Mouse (Mus musculus) ES-Bruce4 (cell line): Measurements from ENCODE around the gene Trim54. TPM values are rescaled to one million over a fixed set of nuclear protein-coding genes. Genes with fewer than 3 reads are reported as not detected.
A peak's percentile ranks its signal among the peaks of the same experiment; 100 is the strongest.

ENCODE experiments used
- H3K27ac ChIP-seq: 2 replicates; pipeline ENCODE4 v1.5.1; 2012; ENCODE audit warnings: low read length, inconsistent platforms; ENCODE audit not compliant: insufficient read depth
- H3K27me3 ChIP-seq: 2 replicates; pipeline ENCODE4 v1.6.1; 2012; ENCODE audit warnings: mild to moderate bottlenecking, low read length, inconsistent platforms; ENCODE audit not compliant: control insufficient read depth, poor library complexity, insufficient read depth, severe bottlenecking
- H3K36me3 ChIP-seq: 2 replicates; pipeline ENCODE4 v1.6.1; 2012; ENCODE audit warnings: inconsistent platforms, mild to moderate bottlenecking, low read length, moderate library complexity; ENCODE audit not compliant: control insufficient read depth, poor library complexity, insufficient read depth, severe bottlenecking
- H3K4me1 ChIP-seq: one replicate; pipeline ENCODE4 v1.8.1; 2011; ENCODE audit warnings: low read length; ENCODE audit not compliant: control insufficient read depth, insufficient read depth
- H3K4me3 ChIP-seq: 2 replicates; pipeline ENCODE4 v1.5.1; 2011; ENCODE audit warnings: low read depth, mild to moderate bottlenecking, low read length
- H3K9ac ChIP-seq: 2 replicates; pipeline ENCODE4 v1.6.1; 2012; ENCODE audit warnings: low read depth, mild to moderate bottlenecking, inconsistent platforms; ENCODE audit not compliant: poor library complexity, severe bottlenecking
- H3K9me3 ChIP-seq: replicated peaks from 2 replicates; pipeline ENCODE4 v1.6.1; 2012; ENCODE audit warnings: mild to moderate bottlenecking, low read length, inconsistent platforms; ENCODE audit not compliant: control insufficient read depth, poor library complexity, insufficient read depth, severe bottlenecking
- CTCF ChIP-seq: IDR thresholded peaks from one replicate; pipeline ENCODE4 v1.8.1; 2011; ENCODE audit warnings: low read depth, low read length
- EP300 ChIP-seq: IDR thresholded peaks from 2 replicates; pipeline ENCODE4 v1.6.1; 2011; ENCODE audit warnings: low read depth, low read length; ENCODE audit not compliant: insufficient read depth
- POLR2A ChIP-seq: IDR thresholded peaks from one replicate; pipeline ENCODE4 v1.8.1; 2011; ENCODE audit warnings: low read length; ENCODE audit not compliant: insufficient read depth
- polyA plus RNA-seq: library from polyadenylated mRNA; stranded (reverse); fragments of >200 nt; gene quantifications from 2 replicates; pipeline ENCODE4 v1.2.4, GENCODE M21; 2011; ENCODE audit warnings: low read depth; ENCODE audit not compliant: missing spikeins, insufficient read depth, insufficient read length

Gene Trim54
- polyA plus RNA-seq, 1 experiment, result 5.1 TPM

DNA sequence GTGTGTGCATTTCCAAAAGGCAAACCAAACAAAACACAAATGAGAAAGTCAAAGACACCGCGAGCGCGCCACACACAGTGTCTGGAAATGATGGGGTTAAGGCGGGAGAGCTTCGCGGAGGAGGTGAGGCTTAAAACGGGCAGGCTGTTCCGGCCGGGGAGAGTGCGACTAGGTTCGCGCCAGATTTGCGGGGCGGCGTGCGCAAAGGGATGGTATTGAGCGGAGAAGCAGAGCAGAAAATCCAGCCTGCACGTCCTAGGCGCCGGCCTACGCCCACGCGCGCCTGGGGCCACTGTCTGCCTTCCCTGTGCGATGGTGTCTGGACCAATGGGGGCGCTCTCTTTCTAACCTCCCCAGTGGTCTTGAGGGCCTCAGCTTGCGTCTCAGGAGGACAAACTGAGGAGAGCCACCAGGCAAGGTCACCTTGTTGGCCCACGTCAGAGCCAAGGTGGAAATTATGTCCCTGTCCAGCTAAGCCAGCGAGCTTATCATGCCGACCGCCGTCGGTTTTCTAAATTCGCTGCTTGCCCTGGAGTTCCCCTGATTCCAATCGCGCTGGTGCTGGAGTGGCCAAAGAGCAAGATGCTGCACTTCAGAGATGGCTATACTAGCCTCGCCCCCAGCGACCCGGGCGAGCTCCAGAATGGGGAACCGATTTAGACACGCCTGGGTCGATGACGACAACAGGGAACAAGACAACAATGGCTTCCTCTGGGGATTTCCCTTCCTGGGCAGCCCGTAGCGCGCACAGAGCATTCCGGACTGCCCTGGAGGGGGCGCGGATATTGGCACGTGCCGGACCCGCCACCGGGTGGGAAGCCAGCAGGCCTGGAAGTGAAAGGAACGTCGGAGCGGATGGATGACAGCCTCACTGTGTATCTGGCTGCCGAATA lies 21.5 kb upstream of the Trim54 start:
- H3K9ac ChIP-seq, result peak overlapping the region; percentile 2; the same call in 1 of the 2 replicates
- TF ChIP-seq EP300 (no peak), POLR2A (no peak), CTCF (no peak)
- no peak overlapping the region for H3K27ac ChIP-seq
- peak overlapping the region; percentile 26 for H3K4me3 ChIP-seq
- no peaks in the 10 kb centered on the region for H3K9me3 ChIP-seq
- no peaks in the 10 kb centered on the region for H3K4me1 ChIP-seq
- peaks cover 10% of the 10 kb centered on the region for H3K27me3 ChIP-seq
- H3K36me3 ChIP-seq, result no peaks in the 10 kb centered on the region

DNA sequence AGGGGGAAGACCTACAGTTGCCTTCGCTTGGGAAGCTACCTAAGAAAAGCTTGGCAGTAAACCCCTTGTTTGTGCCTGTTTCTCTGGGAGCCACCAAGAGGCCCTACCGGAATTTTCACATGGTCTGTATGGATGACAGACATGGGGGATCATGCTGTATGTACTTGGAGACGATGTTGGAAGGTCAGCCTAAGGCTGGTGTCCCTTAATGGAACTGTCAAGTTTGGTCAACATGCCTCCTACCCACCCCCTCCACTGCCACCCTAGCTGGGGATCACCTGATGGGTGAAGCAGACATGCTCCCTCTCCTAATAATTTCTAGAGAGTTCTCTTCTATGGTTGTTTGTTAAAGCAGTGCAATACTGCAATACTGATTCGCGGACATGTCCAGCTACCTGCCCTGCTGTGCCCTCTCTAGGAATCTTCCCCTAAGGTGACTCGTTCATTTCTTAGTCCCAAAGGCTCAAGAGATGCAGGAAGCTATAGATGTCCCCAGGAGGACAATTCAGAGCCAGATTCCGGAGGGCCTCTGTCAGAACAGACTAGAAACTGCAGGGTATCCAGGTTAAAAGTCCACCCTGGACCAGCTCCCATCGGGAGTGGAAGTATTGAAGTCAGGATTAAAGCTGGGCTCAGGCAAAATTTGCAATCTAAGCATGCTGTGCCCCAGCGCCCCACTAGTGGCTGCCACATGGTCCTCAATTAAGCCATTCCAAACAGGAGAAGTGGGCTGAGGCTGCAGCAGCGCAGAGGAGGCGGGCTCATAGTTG lies 20.6 kb upstream of the Trim54 start:
- Histone ChIP-seq H3K9me3 (no peaks in the 10 kb centered on the region), H3K9ac (no peak overlapping the region), H3K27ac (no peak overlapping the region), H3K36me3 (no peaks in the 10 kb centered on the region), H3K4me3 (peak overlapping the region; percentile 26), H3K27me3 (peaks cover 10% of the 10 kb centered on the region), H3K4me1 (no peaks in the 10 kb centered on the region)
- no peak for TF ChIP-seq EP300
- TF ChIP-seq POLR2A, result no peak
- no peak for TF ChIP-seq CTCF

DNA sequence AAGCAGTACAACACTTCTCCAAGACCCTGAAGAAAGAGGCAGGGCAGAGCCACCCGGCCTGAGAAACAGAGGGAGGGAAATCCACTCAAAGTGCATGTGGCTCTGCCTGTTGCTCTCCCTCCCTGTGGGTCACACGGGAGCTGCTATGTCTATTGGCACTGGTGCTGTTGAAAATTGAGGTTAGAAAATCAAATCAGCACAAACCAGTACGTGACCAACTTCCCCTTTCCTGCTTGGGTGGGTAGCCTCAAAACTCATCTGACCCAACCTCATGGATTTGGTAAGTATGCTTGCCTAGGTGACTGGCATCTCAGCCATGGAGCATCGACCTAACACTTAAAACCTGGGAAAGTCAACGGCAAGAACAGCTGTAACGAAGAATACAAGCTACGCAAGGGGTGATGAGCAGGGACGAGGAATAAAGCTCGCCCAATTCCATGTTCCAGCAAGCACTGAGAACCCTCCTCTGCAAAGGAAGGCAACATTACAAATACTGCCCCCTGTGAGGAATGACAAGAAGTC lies 10.6 kb upstream of the Trim54 start, which contains the start of gene Dnajc5g:
Dnajc5g (plus strand) TSS at position 472 of the 522 bp plus-strand sequence.
- Histone ChIP-seq H3K36me3 (no peaks in the 10 kb centered on the region), H3K27ac (no peak within 1 kb of the TSS), H3K9ac (no peak within 1 kb of the TSS), H3K4me1 (no peaks in the 10 kb centered on the region), H3K9me3 (no peaks in the 10 kb centered on the region), H3K4me3 (no peak within 1 kb of the TSS), H3K27me3 (no peaks in the 10 kb centered on the region)
- TF ChIP-seq EP300, result no peak
- no peak for TF ChIP-seq CTCF
- no peak for TF ChIP-seq POLR2A

DNA sequence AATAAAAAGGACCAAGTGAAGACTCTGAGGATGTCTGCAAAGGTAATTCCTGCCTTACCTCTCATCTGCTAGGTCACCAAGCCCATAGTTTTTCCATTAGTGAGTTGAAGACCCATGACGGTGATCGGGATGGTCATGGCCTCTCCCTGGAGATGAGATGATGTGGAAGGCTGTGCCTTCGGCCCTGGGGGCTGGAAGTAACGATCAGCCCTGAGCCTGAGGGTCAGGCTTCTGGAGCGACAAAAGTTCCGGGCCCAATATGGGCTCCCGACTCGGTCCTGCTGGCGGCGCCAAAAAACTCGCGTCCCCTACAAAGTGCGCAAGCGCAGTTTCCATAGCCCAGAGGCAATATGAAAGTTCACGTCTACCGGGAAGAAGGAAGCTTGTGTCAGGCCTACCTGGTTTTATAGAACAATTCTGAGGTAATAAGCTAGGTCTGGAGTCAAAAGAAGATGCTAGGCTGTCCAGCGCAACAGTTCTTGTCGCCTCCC lies 8.5 kb upstream of the Trim54 start, which contains the start of gene Slc30a3:
Slc30a3 (minus strand) TSS at position 238 of the 491 bp plus-strand sequence.
- H3K27me3 ChIP-seq, result no peaks in the 10 kb centered on the region
- no peaks in the 10 kb centered on the region for H3K36me3 ChIP-seq
- no peaks in the 10 kb centered on the region for H3K4me1 ChIP-seq
- H3K9me3 ChIP-seq, result no peaks in the 10 kb centered on the region
- no peak within 1 kb of the TSS for H3K4me3 ChIP-seq
- TF ChIP-seq CTCF (no peak), EP300 (no peak), POLR2A (no peak)
- H3K27ac ChIP-seq, result no peak within 1 kb of the TSS
- no peak within 1 kb of the TSS for H3K9ac ChIP-seq

DNA sequence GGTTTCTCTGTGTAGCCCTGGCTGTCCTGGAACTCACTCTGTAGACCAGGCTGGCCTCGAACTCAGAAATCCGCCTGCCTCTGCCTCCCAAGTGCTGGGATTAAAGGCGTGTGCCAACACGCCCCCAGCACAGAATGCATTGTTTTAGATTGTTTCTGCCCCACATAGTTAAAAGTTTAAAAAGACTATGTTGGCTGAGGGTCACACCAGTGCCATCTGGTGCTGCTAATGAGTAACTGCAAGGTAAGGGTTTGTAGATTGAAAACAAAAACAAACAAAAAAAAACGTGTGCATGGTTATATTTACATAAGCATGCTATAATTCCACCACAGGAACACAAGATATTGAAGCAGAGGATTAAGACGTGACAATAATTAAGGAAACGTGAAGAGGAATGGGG lies 5.7 kb upstream of the Trim54 start:
- Histone ChIP-seq H3K27me3 (no peaks in the 10 kb centered on the region), H3K4me1 (no peaks in the 10 kb centered on the region), H3K36me3 (no peaks in the 10 kb centered on the region), H3K27ac (no peak overlapping the region), H3K4me3 (no peak overlapping the region), H3K9me3 (peaks cover 5% of the 10 kb centered on the region), H3K9ac (no peak overlapping the region)
- no peak for TF ChIP-seq POLR2A
- no peak for TF ChIP-seq EP300
- TF ChIP-seq CTCF, result no peak

DNA sequence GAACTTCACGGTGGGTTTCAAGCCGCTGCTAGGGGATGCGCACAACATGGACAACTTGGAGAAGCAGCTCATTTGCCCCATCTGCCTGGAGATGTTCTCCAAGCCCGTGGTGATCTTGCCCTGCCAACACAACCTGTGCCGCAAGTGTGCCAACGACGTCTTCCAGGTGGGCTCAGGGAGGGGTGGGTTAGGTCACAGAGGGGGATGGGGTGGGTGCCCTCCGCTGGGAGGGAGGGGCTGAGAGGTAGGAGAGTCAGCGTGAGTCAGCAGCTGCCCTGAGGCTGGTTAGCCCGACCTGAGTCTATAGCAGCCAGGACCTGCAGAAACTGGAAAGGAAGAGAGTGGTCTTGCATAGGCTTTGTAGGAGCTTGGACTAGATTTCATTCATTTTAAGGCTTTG lies 400 bp downstream of the Trim54 start:
- Histone ChIP-seq H3K9ac (peak overlapping the region; percentile 17), H3K36me3 (no peaks in the 10 kb centered on the region), H3K4me1 (no peaks in the 10 kb centered on the region), H3K27me3 (no peaks in the 10 kb centered on the region), H3K27ac (peak overlapping the region; percentile 24; the same call in 1 of the 2 replicates), H3K9me3 (peaks cover 5% of the 10 kb centered on the region), H3K4me3 (peak overlapping the region; percentile 66)
- TF ChIP-seq EP300 (peak; percentile 99), POLR2A (no peak)
